Mouse (Mus musculus): Measurements from ENCODE around the gene Lilrb4a. TPM values are rescaled to one million over a fixed set of nuclear protein-coding genes. Genes with fewer than 3 reads are reported as not detected.

The Lilrb4a gene
- polyA plus RNA-seq, 1 experiment from 2014 or later = 0.78 TPM

DNA sequence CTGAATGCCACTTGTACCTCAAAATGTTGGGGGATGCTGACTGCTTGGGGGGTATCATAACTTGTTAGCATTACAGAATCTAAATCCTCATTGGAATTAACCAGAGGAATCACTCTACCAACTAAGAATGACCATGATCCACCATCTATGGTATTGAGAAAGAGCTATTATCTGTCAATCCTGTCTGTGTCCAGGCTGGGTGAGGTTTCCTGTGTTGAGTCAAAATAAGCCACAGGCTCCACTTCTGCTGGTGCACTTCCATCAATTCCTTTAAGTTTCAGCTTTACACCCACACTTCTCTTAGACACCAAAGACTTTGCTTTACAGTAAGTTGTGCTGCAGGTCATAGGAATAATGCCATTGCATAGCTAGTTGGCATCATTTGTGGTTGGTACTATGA, 30.7 kb downstream of the Lilrb4a start:
- Histone ChIP-seq H3K9ac (ENCODE audit: low read depth, low read length) (no peak overlapping the region), H3K27ac (ENCODE audit: low read length) (no peak overlapping the region), H3K9me3 (replicated peaks; ENCODE audit: control insufficient read depth, low read length, poor library complexity, severe bottlenecking) (no peaks in the 10 kb centered on the region), H3K4me3 (ENCODE audit: low read depth, low read length) (no peak overlapping the region), H3K27me3 (ENCODE audit: control insufficient read depth, insufficient read depth, low read depth, low read length) (no peaks in the 10 kb centered on the region), H3K4me2 (ENCODE audit: low read length) (no peak overlapping the region), H3K36me3 (ENCODE audit: control insufficient read depth, insufficient read depth, low read length) (no peaks in the 10 kb centered on the region), H3K4me1 (ENCODE audit: control insufficient read depth, insufficient read depth, low read length) (no peaks in the 10 kb centered on the region)
- no peak for ATAC-seq

DNA sequence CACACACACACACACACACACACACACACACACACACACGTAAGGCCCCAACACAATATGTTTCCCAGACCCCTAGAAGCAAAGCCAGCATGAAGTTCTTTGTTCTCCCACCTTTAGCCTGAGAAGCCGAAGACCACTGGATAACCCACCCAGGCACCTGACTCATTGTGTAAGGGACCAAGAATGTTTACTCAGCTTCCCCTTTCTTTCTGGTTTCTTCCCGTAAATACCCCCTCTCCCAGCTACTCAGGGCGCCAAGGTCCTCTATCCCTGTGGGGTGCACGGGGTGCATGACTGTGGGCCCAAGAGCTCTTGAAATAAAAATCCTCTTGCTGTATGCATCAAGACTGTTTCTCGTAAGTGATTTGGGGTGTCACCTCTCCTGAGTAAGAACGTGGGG, 35.3 kb downstream of the Lilrb4a start:
- ATAC-seq = no peak

DNA sequence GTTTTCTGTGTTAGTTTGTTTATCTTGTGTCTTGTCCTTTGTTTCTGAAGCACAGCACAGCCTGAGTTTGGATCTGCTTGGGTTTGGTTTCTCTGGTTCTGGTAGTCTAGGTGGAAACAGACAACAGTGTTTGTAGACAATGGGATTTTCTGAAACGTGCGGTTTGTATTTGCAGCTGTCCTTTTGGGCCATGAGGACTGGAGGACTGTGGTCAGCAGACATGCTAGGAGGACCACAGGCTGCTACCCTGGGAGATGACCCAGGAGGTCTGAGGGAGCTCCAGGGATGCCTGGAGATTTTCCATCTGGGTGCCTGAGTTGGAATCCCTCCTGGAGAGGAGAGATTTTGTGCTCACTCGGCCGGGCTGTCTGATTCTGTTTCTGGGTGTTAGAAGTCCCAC, 35.9 kb downstream of the Lilrb4a start:
- no peak overlapping the region for H3K4me2 ChIP-seq (ENCODE audit: low read length)
- no peaks in the 10 kb centered on the region for H3K27me3 ChIP-seq (ENCODE audit: control insufficient read depth, insufficient read depth, low read depth, low read length)
- no peaks in the 10 kb centered on the region for H3K9me3 ChIP-seq (replicated peaks; ENCODE audit: control insufficient read depth, low read length, poor library complexity, severe bottlenecking)
- no peaks in the 10 kb centered on the region for H3K36me3 ChIP-seq (ENCODE audit: control insufficient read depth, insufficient read depth, low read length)
- H3K4me1 ChIP-seq (ENCODE audit: control insufficient read depth, insufficient read depth, low read length) = no peaks in the 10 kb centered on the region
- no peak overlapping the region for H3K27ac ChIP-seq (ENCODE audit: low read length)
- no peak for ATAC-seq
- H3K4me3 ChIP-seq (ENCODE audit: low read depth, low read length) = no peak overlapping the region
- H3K9ac ChIP-seq (ENCODE audit: low read depth, low read length) = no peak overlapping the region
- WGBS = 72% methylated on average over 4 of the region's 4 CpGs

More for the DNA sequence above, 35.3 kb downstream of the Lilrb4a start:
- Histone ChIP-seq H3K27me3 (ENCODE audit: control insufficient read depth, insufficient read depth, low read depth, low read length) (no peaks in the 10 kb centered on the region), H3K4me3 (ENCODE audit: low read depth, low read length) (no peak overlapping the region), H3K4me1 (ENCODE audit: control insufficient read depth, insufficient read depth, low read length) (no peaks in the 10 kb centered on the region), H3K27ac (ENCODE audit: low read length) (no peak overlapping the region), H3K9me3 (replicated peaks; ENCODE audit: control insufficient read depth, low read length, poor library complexity, severe bottlenecking) (no peaks in the 10 kb centered on the region), H3K36me3 (ENCODE audit: control insufficient read depth, insufficient read depth, low read length) (no peaks in the 10 kb centered on the region), H3K9ac (ENCODE audit: low read depth, low read length) (no peak overlapping the region), H3K4me2 (ENCODE audit: low read length) (no peak overlapping the region)
- WGBS = 60% methylated on average over 7 of the region's 7 CpGs

DNA sequence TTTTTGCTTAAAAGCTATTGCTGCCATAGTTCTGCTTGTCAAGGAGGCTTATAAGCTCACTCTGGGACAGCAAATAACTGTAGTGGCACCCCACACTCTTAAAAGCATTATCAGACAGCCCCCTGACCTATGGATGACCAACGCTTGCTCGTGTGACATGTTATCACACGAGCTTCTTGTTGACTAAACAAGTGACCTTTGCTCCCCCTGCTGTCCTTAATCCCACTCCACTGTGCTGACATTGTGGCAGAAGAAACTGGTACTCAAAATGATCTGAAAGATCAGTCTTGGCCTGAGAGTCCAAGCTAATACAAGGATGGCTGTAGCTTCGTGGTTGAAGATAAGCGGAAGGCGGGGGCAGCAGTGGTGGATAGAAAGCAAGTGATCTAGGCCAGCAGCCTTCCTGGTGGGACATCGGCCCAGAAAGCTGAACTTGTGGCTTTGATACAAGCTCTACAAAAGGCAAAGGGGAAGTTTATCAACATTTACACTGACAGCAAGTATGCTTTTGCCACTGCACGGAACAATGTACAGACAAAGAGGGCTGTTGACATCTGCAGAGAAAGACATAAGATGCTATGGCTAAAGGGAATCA, 38.2 kb downstream of the Lilrb4a start:
- Histone ChIP-seq H3K27me3 (ENCODE audit: control insufficient read depth, insufficient read depth, low read depth, low read length) (no peaks in the 10 kb centered on the region), H3K27ac (ENCODE audit: low read length) (no peak overlapping the region), H3K9me3 (replicated peaks; ENCODE audit: control insufficient read depth, low read length, poor library complexity, severe bottlenecking) (no peaks in the 10 kb centered on the region), H3K4me2 (ENCODE audit: low read length) (no peak overlapping the region), H3K4me1 (ENCODE audit: control insufficient read depth, insufficient read depth, low read length) (no peaks in the 10 kb centered on the region), H3K36me3 (ENCODE audit: control insufficient read depth, insufficient read depth, low read length) (no peaks in the 10 kb centered on the region), H3K4me3 (ENCODE audit: low read depth, low read length) (no peak overlapping the region), H3K9ac (ENCODE audit: low read depth, low read length) (no peak overlapping the region)
- 65% methylated on average over 8 of the region's 8 CpGs for WGBS
- ATAC-seq = no peak

DNA sequence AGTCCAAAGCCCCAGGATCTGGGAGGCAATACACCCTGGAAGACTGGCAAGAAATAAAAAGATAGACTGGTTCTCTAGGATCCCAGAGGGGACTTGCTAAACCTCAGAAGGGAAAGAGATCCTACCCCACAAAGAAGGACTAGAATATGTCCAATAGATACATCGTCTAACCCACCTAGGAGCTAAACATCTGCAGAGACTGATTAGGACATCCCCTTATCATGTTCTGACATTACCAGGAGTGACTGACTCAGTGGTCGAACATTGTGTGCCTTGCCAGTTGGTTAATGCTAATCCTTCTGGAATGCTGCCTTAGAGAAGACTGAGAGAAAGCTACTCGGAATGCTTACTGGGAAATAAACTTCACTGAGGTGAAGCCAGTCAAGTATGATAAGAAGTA, 38.7 kb downstream of the Lilrb4a start:
- Histone ChIP-seq H3K27ac (ENCODE audit: low read length) (no peak overlapping the region), H3K27me3 (ENCODE audit: control insufficient read depth, insufficient read depth, low read depth, low read length) (no peaks in the 10 kb centered on the region), H3K36me3 (ENCODE audit: control insufficient read depth, insufficient read depth, low read length) (no peaks in the 10 kb centered on the region), H3K4me3 (ENCODE audit: low read depth, low read length) (no peak overlapping the region), H3K4me1 (ENCODE audit: control insufficient read depth, insufficient read depth, low read length) (no peaks in the 10 kb centered on the region), H3K9ac (ENCODE audit: low read depth, low read length) (no peak overlapping the region), H3K9me3 (replicated peaks; ENCODE audit: control insufficient read depth, low read length, poor library complexity, severe bottlenecking) (no peaks in the 10 kb centered on the region), H3K4me2 (ENCODE audit: low read length) (no peak overlapping the region)
- 58% methylated on average over 3 of the region's 3 CpGs for WGBS
- no peak for ATAC-seq

DNA sequence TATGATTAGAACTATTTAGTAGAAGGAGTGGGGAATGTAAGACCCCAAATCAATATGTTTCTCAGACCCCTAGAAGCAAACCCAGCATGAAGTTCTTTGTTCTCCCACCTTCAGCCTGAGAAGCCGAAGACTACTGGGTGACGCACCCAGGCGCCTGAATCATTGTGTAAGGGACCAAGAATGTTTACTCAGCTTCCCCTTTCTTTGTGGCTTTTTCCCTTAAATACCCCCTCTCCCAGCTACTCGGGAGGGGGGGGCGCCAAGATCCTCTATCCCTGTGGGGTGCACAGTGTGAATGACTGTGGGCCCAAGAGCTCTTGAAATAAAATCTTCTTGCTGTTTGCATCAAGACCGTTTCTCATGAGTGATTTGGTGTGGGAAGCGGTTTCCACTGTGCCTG, 40.1 kb downstream of the Lilrb4a start:
- Histone ChIP-seq H3K4me2 (ENCODE audit: low read length) (no peak overlapping the region), H3K36me3 (ENCODE audit: control insufficient read depth, insufficient read depth, low read length) (no peaks in the 10 kb centered on the region), H3K27ac (ENCODE audit: low read length) (no peak overlapping the region), H3K4me1 (ENCODE audit: control insufficient read depth, insufficient read depth, low read length) (no peaks in the 10 kb centered on the region), H3K4me3 (ENCODE audit: low read depth, low read length) (no peak overlapping the region), H3K9ac (ENCODE audit: low read depth, low read length) (no peak overlapping the region), H3K9me3 (replicated peaks; ENCODE audit: control insufficient read depth, low read length, poor library complexity, severe bottlenecking) (no peaks in the 10 kb centered on the region), H3K27me3 (ENCODE audit: control insufficient read depth, insufficient read depth, low read depth, low read length) (no peaks in the 10 kb centered on the region)
- no peak for ATAC-seq
- 89% methylated on average over 7 of the region's 7 CpGs for WGBS

Other genes with a start within 250 kb of the Lilrb4a start
- gene Gm49339, start 10.3 kb upstream of the Lilrb4a start, polyA plus RNA-seq (2015; fragmentation: Nextera tagmentation; extraction: Ambion mirVana) = not detected in 2 replicates
- 0.29 TPM in 1 of 2 replicates, not detected in the other for gene Lilr4b, start 10.3 kb upstream of the Lilrb4a start, polyA plus RNA-seq (2015; fragmentation: Nextera tagmentation; extraction: Ambion mirVana)
- gene Fam162b, start 99.6 kb downstream of the Lilrb4a start, polyA plus RNA-seq (2015; fragmentation: Nextera tagmentation; extraction: Ambion mirVana) = 1.0 and 2.7 TPM in 2 replicates
- gene Gprc6a, start 140.5 kb downstream of the Lilrb4a start, polyA plus RNA-seq (2015; fragmentation: Nextera tagmentation; extraction: Ambion mirVana) = 0.07 and 0.08 TPM in 2 replicates
- gene Rfx6, start 186.8 kb downstream of the Lilrb4a start, polyA plus RNA-seq (2015; fragmentation: Nextera tagmentation; extraction: Ambion mirVana) = 0.08 TPM in 1 of 2 replicates, not detected in the other

Data from midbrain, embryonic 16.5 days (tissue).